Mouse (Mus musculus): ENCODE measurements around the gene Mid1. TPM values are rescaled to one million over a fixed set of nuclear protein-coding genes. Genes with fewer than 3 reads are reported as not detected.
"Not testable (repeated sequence)": the region's sequence is repeated elsewhere in the genome, so short reads cannot be mapped to it uniquely, and the experiment has no call there.

The Mid1 gene
- polyA plus RNA-seq, 1 experiment from 2014 or later: 6.9 TPM

DNA sequence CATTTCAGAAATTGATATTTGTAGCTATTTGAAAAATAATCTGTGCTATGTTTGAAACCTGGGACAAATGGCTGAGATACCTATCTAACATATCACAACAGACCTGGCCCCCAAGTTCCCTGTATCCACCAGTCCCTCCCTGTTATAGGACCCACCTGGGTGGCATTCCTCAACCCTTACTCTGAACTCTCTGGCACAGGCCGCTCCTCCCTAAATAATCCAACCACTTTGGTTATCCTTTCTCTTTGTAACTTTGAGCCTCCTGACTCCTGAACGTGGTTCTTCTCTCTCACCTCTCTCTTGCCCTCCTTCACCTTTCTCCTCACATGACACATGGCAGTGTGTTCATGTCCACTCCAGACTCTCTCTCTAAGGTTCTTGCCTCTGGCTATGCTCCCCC lies 287.1 kb downstream of the Mid1 start:
- H3K9me3 ChIP-seq (ENCODE audit: low read length); ATAC-seq (ENCODE audit: low FRiP score, low TSS enrichment); H3K9ac ChIP-seq (replicated peaks; ENCODE audit: low read length); H3K4me1 ChIP-seq (ENCODE audit: insufficient read depth, low read length); H3K27me3 ChIP-seq (ENCODE audit: insufficient read depth, low read length); H3K4me3 ChIP-seq (ENCODE audit: low read length); H3K4me2 ChIP-seq (replicated peaks; ENCODE audit: low read depth, low read length): not testable (repeated sequence)
- peak overlapping the region; percentile 5 for H3K27ac ChIP-seq (ENCODE audit: low read length)
- H3K36me3 ChIP-seq (ENCODE audit: insufficient read depth, low read length): peaks cover 13% of the 10 kb centered on the region
- 66% methylated on average over 2 of the region's 2 CpGs for WGBS

DNA sequence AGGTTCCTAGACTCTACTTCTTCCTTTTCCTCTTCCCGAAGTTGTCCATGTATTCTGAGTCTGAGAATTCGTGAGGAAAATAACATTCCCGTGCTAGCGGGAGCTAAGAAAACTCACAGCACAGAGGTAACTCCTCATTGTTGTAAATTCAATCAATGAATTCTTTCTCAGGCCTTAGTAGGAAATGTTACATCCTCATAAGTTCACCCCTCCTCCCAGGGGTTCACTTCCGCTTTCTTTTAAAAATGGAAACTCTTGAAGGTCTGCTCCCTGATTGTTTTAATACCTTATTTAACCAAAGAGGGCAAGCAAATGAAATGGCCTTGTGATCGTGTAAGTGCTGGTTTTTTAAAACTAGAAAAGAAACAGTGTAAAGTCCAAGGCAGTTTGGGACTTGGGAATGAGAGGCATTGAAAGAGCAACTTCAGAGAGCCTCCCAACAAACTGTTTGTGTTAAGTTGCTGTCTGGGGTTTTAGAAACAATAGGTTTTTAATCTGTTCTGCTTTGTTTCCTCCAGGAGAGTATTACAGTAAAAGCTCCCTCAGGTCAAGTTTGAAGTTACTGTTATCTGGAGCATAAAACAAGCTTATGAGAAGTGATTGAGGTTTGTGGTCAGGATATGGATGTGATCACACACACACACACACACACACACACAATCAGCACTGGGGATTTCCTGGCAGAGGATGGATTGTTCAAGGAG lies 287.9 kb downstream of the Mid1 start:
- WGBS: 71% methylated on average over 6 of the region's 6 CpGs
- H3K9ac ChIP-seq (replicated peaks; ENCODE audit: low read length): not testable (repeated sequence)

DNA sequence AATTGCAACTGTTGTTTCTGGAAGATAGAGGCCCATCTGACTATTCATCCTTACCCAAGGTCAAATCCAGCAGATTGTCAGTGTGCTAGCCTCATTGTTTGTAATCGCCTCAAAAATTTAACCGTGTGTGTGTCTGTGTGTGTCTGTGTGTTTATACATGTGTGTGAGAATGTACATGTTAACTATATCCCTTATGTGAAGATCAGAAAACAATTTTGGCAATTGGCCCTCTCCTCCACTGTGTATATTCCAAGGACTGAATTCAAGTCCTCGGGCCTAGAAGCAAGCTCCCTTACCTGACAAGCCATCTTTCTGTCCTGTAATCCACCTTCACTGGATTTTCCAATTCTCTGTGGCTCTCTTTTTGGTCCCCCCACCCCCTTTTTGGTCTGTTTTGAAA lies 288.8 kb downstream of the Mid1 start:
- not testable (repeated sequence) for H3K4me2 ChIP-seq (replicated peaks; ENCODE audit: low read depth, low read length); H3K9ac ChIP-seq (replicated peaks; ENCODE audit: low read length); H3K27me3 ChIP-seq (ENCODE audit: insufficient read depth, low read length); ATAC-seq (ENCODE audit: low FRiP score, low TSS enrichment); H3K4me1 ChIP-seq (ENCODE audit: insufficient read depth, low read length); H3K9me3 ChIP-seq (ENCODE audit: low read length); H3K4me3 ChIP-seq (ENCODE audit: low read length)
- 60% methylated on average over 3 of the region's 3 CpGs for WGBS
- 0 out of 2 replicates have a peak overlapping the region, but pooled peaks have one; percentile 4 for H3K27ac ChIP-seq (ENCODE audit: low read length)
- peaks cover 26% of the 10 kb centered on the region for H3K36me3 ChIP-seq (ENCODE audit: insufficient read depth, low read length)

More for the DNA sequence above, 287.9 kb downstream of the Mid1 start:
- H3K4me3 ChIP-seq (ENCODE audit: low read length); ATAC-seq (ENCODE audit: low FRiP score, low TSS enrichment); H3K4me2 ChIP-seq (replicated peaks; ENCODE audit: low read depth, low read length); H3K4me1 ChIP-seq (ENCODE audit: insufficient read depth, low read length); H3K9me3 ChIP-seq (ENCODE audit: low read length); H3K27me3 ChIP-seq (ENCODE audit: insufficient read depth, low read length): not testable (repeated sequence)
- Histone ChIP-seq H3K27ac (ENCODE audit: low read length) (peak overlapping the region; percentile 5), H3K36me3 (ENCODE audit: insufficient read depth, low read length) (peaks cover 17% of the 10 kb centered on the region)

DNA sequence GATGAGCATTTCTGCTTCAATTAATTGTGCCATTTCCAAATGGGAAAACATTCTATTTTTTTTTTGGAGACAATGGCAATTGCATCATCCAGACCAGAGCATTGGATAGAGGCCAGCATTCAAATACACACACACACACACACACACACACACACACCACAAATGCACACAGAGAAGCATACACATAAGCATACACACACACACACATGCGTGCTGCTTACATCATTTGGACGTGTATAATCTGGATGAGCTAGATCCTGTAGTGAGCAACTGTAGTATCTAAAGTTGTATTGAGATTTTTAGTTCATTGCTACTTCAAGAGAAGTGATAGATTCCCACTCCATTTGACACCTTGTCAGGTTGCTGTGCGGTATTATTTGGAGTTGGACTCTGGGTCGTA lies 289.5 kb downstream of the Mid1 start:
- WGBS: 51% methylated on average over 4 of the region's 4 CpGs
- H3K9me3 ChIP-seq (ENCODE audit: low read length); H3K4me2 ChIP-seq (replicated peaks; ENCODE audit: low read depth, low read length); H3K27me3 ChIP-seq (ENCODE audit: insufficient read depth, low read length); H3K4me1 ChIP-seq (ENCODE audit: insufficient read depth, low read length); H3K9ac ChIP-seq (replicated peaks; ENCODE audit: low read length); H3K4me3 ChIP-seq (ENCODE audit: low read length): not testable (repeated sequence)
- Histone ChIP-seq H3K36me3 (ENCODE audit: insufficient read depth, low read length) (peaks cover 30% of the 10 kb centered on the region), H3K27ac (ENCODE audit: low read length) (0 out of 2 replicates have a peak overlapping the region, but pooled peaks have one; percentile 0)
- ATAC-seq (ENCODE audit: low FRiP score, low TSS enrichment): 0 out of 2 replicates have a peak, but pooled peaks have one; percentile 7

DNA sequence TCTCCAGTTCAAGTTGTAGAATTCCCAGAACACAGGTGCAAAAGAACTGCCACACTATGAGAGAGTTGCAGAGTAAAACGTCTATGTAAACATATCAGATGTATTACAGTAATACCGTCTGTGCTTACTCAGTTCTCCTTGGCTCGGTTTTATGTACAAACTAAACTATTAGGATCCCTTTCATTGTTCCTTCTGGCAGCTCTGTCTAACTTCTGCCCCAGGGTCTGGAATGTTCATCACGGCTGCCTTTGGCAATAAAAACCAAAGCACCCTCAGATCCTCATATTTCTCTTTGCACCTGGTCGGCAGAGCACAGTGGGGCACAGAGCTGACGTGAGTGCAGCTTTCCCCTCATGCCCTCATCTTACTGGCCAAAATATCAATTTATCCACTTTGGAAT lies 290.0 kb downstream of the Mid1 start:
- not testable (repeated sequence) for H3K27me3 ChIP-seq (ENCODE audit: insufficient read depth, low read length); H3K4me2 ChIP-seq (replicated peaks; ENCODE audit: low read depth, low read length); H3K9ac ChIP-seq (replicated peaks; ENCODE audit: low read length); H3K4me1 ChIP-seq (ENCODE audit: insufficient read depth, low read length); H3K4me3 ChIP-seq (ENCODE audit: low read length); H3K9me3 ChIP-seq (ENCODE audit: low read length)
- WGBS: 48% methylated on average over 6 of the region's 6 CpGs
- H3K36me3 ChIP-seq (ENCODE audit: insufficient read depth, low read length): peaks cover 30% of the 10 kb centered on the region
- ATAC-seq (ENCODE audit: low FRiP score, low TSS enrichment): peak; percentile 77
- peak overlapping the region; percentile 2; the same call in 1 of the 2 replicates for H3K27ac ChIP-seq (ENCODE audit: low read length)

DNA sequence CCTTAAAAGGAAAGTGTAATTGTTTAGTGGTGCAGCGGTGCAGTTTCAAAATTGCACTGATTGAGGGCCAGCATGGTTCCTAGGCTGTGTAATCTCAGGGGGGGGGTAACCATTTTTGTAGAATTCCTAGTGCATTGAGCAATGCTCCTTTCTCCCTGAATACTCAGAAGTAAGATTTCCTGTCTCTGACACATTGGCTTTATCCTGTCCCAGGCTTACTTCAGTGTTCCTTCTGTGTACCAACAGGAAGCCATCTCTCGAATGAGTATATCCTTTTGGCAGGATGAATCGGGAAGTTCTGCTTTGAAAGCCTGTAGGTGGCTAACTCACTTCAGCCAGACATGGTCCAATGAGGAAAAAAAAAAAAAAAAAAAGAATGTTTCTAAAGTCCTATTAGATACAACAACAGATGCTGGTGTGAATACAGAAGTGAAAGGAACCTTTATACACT lies 290.7 kb downstream of the Mid1 start:
- not testable (repeated sequence) for H3K4me1 ChIP-seq (ENCODE audit: insufficient read depth, low read length); H3K9me3 ChIP-seq (ENCODE audit: low read length); H3K27me3 ChIP-seq (ENCODE audit: insufficient read depth, low read length); H3K9ac ChIP-seq (replicated peaks; ENCODE audit: low read length); H3K4me2 ChIP-seq (replicated peaks; ENCODE audit: low read depth, low read length); H3K4me3 ChIP-seq (ENCODE audit: low read length)
- 67% methylated on average over 3 of the region's 3 CpGs for WGBS
- ATAC-seq (ENCODE audit: low FRiP score, low TSS enrichment): peak; percentile 17; the same call in 1 of the 2 replicates
- Histone ChIP-seq H3K36me3 (ENCODE audit: insufficient read depth, low read length) (peaks cover 33% of the 10 kb centered on the region), H3K27ac (ENCODE audit: low read length) (peak overlapping the region; percentile 2)

DNA sequence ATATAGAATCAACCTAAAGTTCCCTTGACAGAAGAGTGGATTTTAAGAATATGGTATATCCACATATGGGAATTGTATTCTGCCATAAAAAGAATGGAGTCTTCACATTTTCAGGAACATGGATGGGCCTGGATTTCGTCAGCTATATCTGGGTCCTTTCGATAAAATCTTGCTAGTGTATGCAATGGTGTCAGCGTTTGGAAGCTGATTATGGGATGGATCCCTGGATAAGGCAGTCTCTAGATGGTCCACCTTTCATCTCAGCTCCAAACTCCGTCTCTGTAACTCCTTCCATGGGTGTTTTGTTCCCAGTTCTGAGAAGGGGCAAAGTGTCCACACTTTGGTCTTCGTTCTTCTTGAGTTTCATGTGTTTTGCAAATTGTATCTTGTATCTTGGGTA lies 291.3 kb downstream of the Mid1 start:
- not testable (repeated sequence) for H3K4me2 ChIP-seq (replicated peaks; ENCODE audit: low read depth, low read length); H3K4me1 ChIP-seq (ENCODE audit: insufficient read depth, low read length); H3K4me3 ChIP-seq (ENCODE audit: low read length); H3K9ac ChIP-seq (replicated peaks; ENCODE audit: low read length); H3K9me3 ChIP-seq (ENCODE audit: low read length); ATAC-seq (ENCODE audit: low FRiP score, low TSS enrichment); H3K27ac ChIP-seq (ENCODE audit: low read length); H3K27me3 ChIP-seq (ENCODE audit: insufficient read depth, low read length)
- 66% methylated on average over 5 of the region's 5 CpGs for WGBS
- peaks cover 37% of the 10 kb centered on the region for H3K36me3 ChIP-seq (ENCODE audit: insufficient read depth, low read length)

DNA sequence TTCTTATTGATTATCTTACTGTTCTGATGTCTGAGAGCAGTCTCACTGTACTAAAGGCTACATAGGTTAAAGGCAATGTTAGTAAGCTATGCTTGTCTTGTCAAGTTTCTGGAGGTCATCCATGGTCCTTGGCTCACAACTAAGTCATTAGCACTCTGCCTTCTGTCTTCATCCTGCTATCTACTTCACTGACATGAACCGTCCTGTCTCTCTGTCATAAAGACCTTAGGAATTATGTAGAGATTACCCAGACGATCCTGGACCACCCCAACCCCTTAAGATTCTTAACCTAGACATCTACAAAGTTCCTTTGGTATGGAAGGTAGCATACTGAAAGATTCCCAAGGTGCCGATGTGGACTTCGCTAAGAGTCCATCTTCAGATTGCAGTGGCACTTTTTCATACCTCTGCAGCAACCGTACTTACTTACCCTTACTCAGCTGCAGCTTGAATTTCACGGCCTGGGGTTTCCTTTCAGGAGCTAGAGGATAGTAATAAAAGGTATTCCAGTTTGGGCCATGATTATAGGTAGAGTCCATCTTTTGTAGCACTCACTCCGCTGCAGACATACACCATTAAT lies 292.9 kb downstream of the Mid1 start:
- not testable (repeated sequence) for H3K4me3 ChIP-seq (ENCODE audit: low read length); H3K27me3 ChIP-seq (ENCODE audit: insufficient read depth, low read length); H3K9me3 ChIP-seq (ENCODE audit: low read length); ATAC-seq (ENCODE audit: low FRiP score, low TSS enrichment); H3K4me1 ChIP-seq (ENCODE audit: insufficient read depth, low read length); H3K9ac ChIP-seq (replicated peaks; ENCODE audit: low read length); H3K4me2 ChIP-seq (replicated peaks; ENCODE audit: low read depth, low read length); H3K27ac ChIP-seq (ENCODE audit: low read length)
- 87% methylated on average over 7 of the region's 7 CpGs for WGBS
- peaks cover 50% of the 10 kb centered on the region for H3K36me3 ChIP-seq (ENCODE audit: insufficient read depth, low read length)

DNA sequence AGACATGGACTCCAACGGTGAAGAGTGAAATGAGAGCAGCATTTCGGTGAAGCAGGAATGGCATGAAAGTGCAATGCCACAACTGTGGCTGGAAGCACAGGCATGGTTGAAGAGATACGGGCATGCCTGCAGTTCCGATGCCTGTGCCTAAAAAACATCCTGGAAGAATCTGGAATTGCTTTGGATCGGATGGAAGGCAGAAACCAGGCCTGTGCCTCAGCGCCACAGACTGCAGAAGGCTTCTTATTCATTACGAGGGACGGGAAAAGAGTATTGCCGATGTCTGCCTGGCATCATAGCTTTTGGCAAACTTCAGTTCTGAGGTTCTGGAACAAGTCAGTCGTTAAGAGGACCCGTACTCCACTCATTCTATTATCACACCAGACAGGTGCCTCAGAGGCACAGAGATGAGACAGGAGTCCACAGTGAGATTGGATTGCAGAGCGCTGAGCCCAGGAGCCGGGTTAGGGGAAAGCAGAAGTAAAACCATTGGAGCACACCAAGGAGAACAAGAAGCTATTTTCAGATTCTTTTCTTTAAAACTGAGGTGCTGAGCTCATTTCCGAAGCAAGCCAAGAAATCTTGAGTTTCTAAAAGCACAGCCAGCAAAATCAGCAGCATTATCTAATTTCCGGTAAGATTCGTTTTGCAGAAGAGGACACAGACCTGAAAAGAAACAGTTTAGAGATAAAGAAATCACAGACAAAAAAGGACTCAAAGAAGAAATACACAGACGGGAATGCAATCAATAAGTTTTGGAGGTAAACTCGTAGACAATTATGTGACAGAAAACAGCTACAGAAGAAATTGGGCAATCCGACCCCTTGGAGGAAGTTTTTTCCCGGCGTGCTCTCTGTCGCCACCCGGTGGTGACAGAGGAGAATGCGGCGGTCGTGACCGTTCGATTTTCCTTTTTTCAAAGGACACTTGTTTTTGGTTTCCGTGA lies 293.7 kb downstream of the Mid1 start:
- ATAC-seq (ENCODE audit: low FRiP score, low TSS enrichment); H3K27me3 ChIP-seq (ENCODE audit: insufficient read depth, low read length); H3K4me3 ChIP-seq (ENCODE audit: low read length); H3K9ac ChIP-seq (replicated peaks; ENCODE audit: low read length); H3K4me1 ChIP-seq (ENCODE audit: insufficient read depth, low read length); H3K4me2 ChIP-seq (replicated peaks; ENCODE audit: low read depth, low read length): not testable (repeated sequence)
- Histone ChIP-seq H3K9me3 (ENCODE audit: low read length) (peaks cover 15% of the 10 kb centered on the region), H3K36me3 (ENCODE audit: insufficient read depth, low read length) (peaks cover 58% of the 10 kb centered on the region), H3K27ac (ENCODE audit: low read length) (peak overlapping the region; percentile 1; the same call in 1 of the 2 replicates)
- WGBS: 61% methylated on average over 29 of the region's 29 CpGs

Measured in kidney, embryonic 16.5 days (tissue).